Mouse (Mus musculus): ENCODE measurements around the gene Cntnap2. TPM values are rescaled to one million over a fixed set of nuclear protein-coding genes. Genes with fewer than 3 reads are reported as not detected.

Gene Cntnap2
- polyA plus RNA-seq (2016; fragmentation: Nextera tagmentation; extraction: Ambion mirVana), result 0.67 and 1.5 TPM in 2 replicates

GRCm38 (mm10) chr6:45059091-45059490 is at the start of gene Cntnap2:
Gene Cntnap2 (plus strand): TSS chr6:45059357.
- DNase-seq (ENCODE audit: low spot score), result peak; percentile 87
- Histone ChIP-seq H3K4me3 (no peak within 1 kb of the TSS), H3K36me3 (no peaks in the 10 kb centered on the region), H3K27ac (no peak within 1 kb of the TSS), H3K9me3 (replicated peaks) (no peaks in the 10 kb centered on the region), H3K4me1 (peaks cover 3% of the 10 kb centered on the region; the same call in 1 of the 2 replicates), H3K27me3 (ENCODE audit: low read depth, poor library complexity, severe bottlenecking) (peaks cover 20% of the 10 kb centered on the region)
- 7% methylated on average over 8 of the region's 8 CpGs for WGBS

DNA sequence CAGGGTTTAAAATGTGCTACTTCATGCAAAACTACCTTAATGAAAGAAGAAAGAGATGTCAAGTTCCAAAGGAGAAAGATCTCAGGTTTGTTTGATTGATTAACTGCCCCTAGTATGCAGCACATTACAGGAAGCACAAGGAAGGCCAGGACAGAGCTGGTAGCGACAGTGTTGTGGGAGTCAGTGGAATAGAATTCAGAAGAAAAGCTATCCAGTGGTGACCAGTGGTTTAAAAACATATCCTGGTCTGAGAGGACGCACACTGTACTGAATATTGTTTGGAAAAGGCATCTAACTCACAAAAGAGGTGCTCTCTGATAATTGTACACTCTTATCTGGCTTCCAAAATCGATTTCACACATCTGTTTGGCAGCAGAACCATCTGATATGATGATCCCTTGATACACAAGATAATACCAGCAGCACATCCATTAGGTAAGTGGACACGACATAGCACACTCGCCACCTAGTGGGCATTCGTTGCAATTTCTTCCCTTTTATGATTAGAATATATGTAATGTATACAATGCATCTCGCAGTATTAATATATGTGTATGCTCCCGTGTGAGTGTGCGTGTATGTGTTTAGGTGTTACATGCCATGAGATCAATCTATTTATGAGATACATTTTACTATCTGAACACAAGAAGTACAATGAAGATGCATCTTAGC is 33.0 kb upstream of the Cntnap2 start:
- WGBS, result 32% methylated on average over 9 of the region's 9 CpGs
- no peaks in the 10 kb centered on the region for H3K36me3 ChIP-seq
- no peaks in the 10 kb centered on the region for H3K9me3 ChIP-seq (replicated peaks)
- no peaks in the 10 kb centered on the region for H3K4me1 ChIP-seq
- H3K27me3 ChIP-seq (ENCODE audit: low read depth, poor library complexity, severe bottlenecking), result no peaks in the 10 kb centered on the region
- no peak overlapping the region for H3K27ac ChIP-seq
- DNase-seq (ENCODE audit: low spot score), result peak; percentile 34
- H3K4me3 ChIP-seq, result no peak overlapping the region

- DNase-seq (ENCODE audit: low spot score), result no peak
- 67% methylated on average over 1 of the region's 1 CpGs for WGBS
These were observed 19.7 kb upstream of the Cntnap2 start for GRCm38 (mm10) chr6:45039454-45039853.

GRCm38 (mm10) chr6:45059556-45060471 is 657 bp downstream of the Cntnap2 start:
- peaks cover 3% of the 10 kb centered on the region; the same call in 1 of the 2 replicates for H3K4me1 ChIP-seq
- no peak overlapping the region for H3K4me3 ChIP-seq
- H3K27ac ChIP-seq, result no peak overlapping the region
- WGBS, result 2% methylated on average over 36 of the region's 37 CpGs
- H3K27me3 ChIP-seq (ENCODE audit: low read depth, poor library complexity, severe bottlenecking), result peaks cover 20% of the 10 kb centered on the region
- no peaks in the 10 kb centered on the region for H3K36me3 ChIP-seq
- no peaks in the 10 kb centered on the region for H3K9me3 ChIP-seq (replicated peaks)
- DNase-seq (ENCODE audit: low spot score), result peak; percentile 31

More at GRCm38 (mm10) chr6:45039454-45039853, 19.7 kb upstream of the Cntnap2 start:
- H3K36me3 ChIP-seq, result no peaks in the 10 kb centered on the region
- no peaks in the 10 kb centered on the region for H3K9me3 ChIP-seq (replicated peaks)
- H3K27ac ChIP-seq, result no peak overlapping the region
- no peak overlapping the region for H3K4me3 ChIP-seq
- no peaks in the 10 kb centered on the region for H3K4me1 ChIP-seq
- H3K27me3 ChIP-seq (ENCODE audit: low read depth, poor library complexity, severe bottlenecking), result no peaks in the 10 kb centered on the region

- Histone ChIP-seq H3K4me1 (peaks cover 3% of the 10 kb centered on the region; the same call in 1 of the 2 replicates), H3K4me3 (no peak overlapping the region), H3K36me3 (no peaks in the 10 kb centered on the region), H3K27ac (no peak overlapping the region), H3K27me3 (ENCODE audit: low read depth, poor library complexity, severe bottlenecking) (peaks cover 20% of the 10 kb centered on the region), H3K9me3 (replicated peaks) (no peaks in the 10 kb centered on the region)
- no peak for DNase-seq (ENCODE audit: low spot score)
- WGBS, result 80% methylated on average over 5 of the region's 5 CpGs
These were observed 3.2 kb downstream of the Cntnap2 start for GRCm38 (mm10) chr6:45062214-45062997.

DNA sequence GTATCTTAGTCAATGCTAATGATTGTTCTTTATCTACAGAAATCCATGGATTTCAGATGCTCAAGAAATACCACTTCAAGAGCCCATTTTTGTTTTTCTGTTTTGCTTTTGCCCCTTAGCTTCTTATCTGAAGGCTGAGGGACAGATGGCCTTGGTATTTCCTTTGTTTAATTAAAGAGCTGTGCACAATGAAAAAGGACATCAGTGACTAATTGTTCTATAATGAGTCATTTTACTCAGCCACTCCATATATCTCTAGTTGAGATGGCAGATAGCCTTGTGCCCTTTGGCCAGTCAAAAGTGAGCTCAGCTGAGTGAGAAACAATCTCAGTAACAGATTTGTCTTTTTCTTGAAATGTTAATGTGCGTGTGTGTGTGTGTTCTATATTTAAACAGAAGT is 29.1 kb downstream of the Cntnap2 start:
- no peak overlapping the region for H3K27ac ChIP-seq
- H3K36me3 ChIP-seq, result no peaks in the 10 kb centered on the region
- H3K27me3 ChIP-seq (ENCODE audit: low read depth, poor library complexity, severe bottlenecking), result no peaks in the 10 kb centered on the region
- no peaks in the 10 kb centered on the region for H3K4me1 ChIP-seq
- no peak overlapping the region for H3K4me3 ChIP-seq
- no peaks in the 10 kb centered on the region for H3K9me3 ChIP-seq (replicated peaks)
- 91% methylated on average over 1 of the region's 1 CpGs for WGBS
- no peak for DNase-seq (ENCODE audit: low spot score)

DNA sequence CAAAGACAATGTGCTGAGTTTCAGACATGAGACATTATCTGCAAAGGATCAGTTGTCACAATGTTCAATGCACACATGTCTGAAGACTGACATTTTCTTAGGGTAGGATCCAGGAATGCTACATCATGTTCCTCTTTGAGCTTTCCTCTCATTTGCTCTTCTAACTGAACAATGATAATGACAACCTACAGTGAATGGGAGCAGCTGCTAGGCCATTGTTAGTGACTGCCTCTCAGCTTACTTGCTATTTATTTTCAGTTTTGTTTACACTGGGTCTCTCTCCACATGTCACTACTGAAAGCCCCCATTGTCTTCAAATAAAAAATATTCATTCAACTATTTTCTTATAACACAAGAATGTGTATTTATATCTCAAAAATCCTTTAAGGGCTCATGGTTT is 54.5 kb downstream of the Cntnap2 start:
- H3K36me3 ChIP-seq, result no peaks in the 10 kb centered on the region
- no peak for DNase-seq (ENCODE audit: low spot score)
- no peak overlapping the region for H3K4me3 ChIP-seq
- no peaks in the 10 kb centered on the region for H3K4me1 ChIP-seq
- H3K27me3 ChIP-seq (ENCODE audit: low read depth, poor library complexity, severe bottlenecking), result no peaks in the 10 kb centered on the region
- H3K9me3 ChIP-seq (replicated peaks), result no peaks in the 10 kb centered on the region
- no peak overlapping the region for H3K27ac ChIP-seq

DNA sequence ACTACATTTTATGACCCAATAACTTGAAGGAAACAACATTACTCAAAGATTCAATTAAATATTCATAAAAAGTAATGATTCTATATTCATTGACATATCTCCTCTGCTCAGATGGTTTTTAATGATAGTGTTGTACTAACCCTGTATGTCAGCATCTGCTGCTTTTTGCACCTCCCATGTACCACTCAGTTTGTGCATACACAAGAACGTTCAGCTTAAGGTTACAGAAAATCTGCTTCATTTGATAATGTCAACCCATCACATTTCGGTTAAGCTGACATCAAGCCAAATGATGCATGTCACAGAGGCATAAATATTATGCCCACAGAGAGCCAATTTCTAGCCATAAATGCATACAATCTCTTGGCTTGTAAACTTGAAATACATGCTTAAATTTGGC is 85.7 kb downstream of the Cntnap2 start:
- H3K4me3 ChIP-seq, result no peak overlapping the region
- no peaks in the 10 kb centered on the region for H3K27me3 ChIP-seq (ENCODE audit: low read depth, poor library complexity, severe bottlenecking)
- no peaks in the 10 kb centered on the region for H3K4me1 ChIP-seq
- H3K9me3 ChIP-seq (replicated peaks), result no peaks in the 10 kb centered on the region
- WGBS, result 91% methylated on average over 2 of the region's 2 CpGs
- H3K36me3 ChIP-seq, result no peaks in the 10 kb centered on the region
- DNase-seq (ENCODE audit: low spot score), result no peak
- no peak overlapping the region for H3K27ac ChIP-seq

GRCm38 (mm10) chr6:45205039-45205438 is 145.9 kb downstream of the Cntnap2 start:
- Histone ChIP-seq H3K9me3 (replicated peaks) (no peaks in the 10 kb centered on the region), H3K36me3 (no peaks in the 10 kb centered on the region), H3K27ac (no peak overlapping the region), H3K4me1 (no peaks in the 10 kb centered on the region), H3K27me3 (ENCODE audit: low read depth, poor library complexity, severe bottlenecking) (no peaks in the 10 kb centered on the region), H3K4me3 (no peak overlapping the region)
- WGBS, result 87% methylated on average over 2 of the region's 2 CpGs
- DNase-seq (ENCODE audit: low spot score), result no peak

DNA sequence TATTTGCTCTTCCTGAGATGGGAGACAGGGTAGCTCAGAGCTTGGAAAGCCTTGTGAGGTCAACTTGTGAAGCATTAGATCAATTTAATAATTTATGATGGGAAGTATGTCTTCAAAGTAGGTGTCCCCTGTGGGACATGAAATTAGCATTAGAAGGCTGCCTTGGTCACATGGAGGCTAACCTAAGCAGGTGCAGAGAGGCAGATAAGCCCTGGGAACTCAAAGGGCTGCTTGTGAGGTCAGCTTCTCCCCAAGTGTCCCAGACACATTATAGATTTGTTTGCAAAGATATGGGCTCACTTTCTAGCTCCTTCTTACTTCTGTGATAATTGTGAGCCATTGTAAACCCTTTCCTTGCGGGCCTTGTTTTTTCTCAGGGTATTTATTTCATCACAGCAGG is 155.2 kb downstream of the Cntnap2 start:
- no peak for DNase-seq (ENCODE audit: low spot score)
- H3K4me1 ChIP-seq, result no peaks in the 10 kb centered on the region
- H3K27ac ChIP-seq, result no peak overlapping the region
- no peaks in the 10 kb centered on the region for H3K9me3 ChIP-seq (replicated peaks)
- WGBS, result 59% methylated on average over 1 of the region's 1 CpGs
- no peaks in the 10 kb centered on the region for H3K27me3 ChIP-seq (ENCODE audit: low read depth, poor library complexity, severe bottlenecking)
- no peak overlapping the region for H3K4me3 ChIP-seq
- no peaks in the 10 kb centered on the region for H3K36me3 ChIP-seq

- 92% methylated on average over 1 of the region's 1 CpGs for WGBS
- Histone ChIP-seq H3K27me3 (ENCODE audit: low read depth, poor library complexity, severe bottlenecking) (no peaks in the 10 kb centered on the region), H3K4me3 (no peak overlapping the region), H3K36me3 (no peaks in the 10 kb centered on the region), H3K4me1 (no peaks in the 10 kb centered on the region), H3K27ac (no peak overlapping the region), H3K9me3 (replicated peaks) (no peaks in the 10 kb centered on the region)
- DNase-seq (ENCODE audit: low spot score), result no peak
These were observed 169.8 kb downstream of the Cntnap2 start for GRCm38 (mm10) chr6:45229002-45229401.

GRCm38 (mm10) chr6:45232571-45232970 is 173.4 kb downstream of the Cntnap2 start:
- Histone ChIP-seq H3K27me3 (ENCODE audit: low read depth, poor library complexity, severe bottlenecking) (no peaks in the 10 kb centered on the region), H3K27ac (no peak overlapping the region), H3K4me3 (no peak overlapping the region), H3K4me1 (no peaks in the 10 kb centered on the region), H3K36me3 (no peaks in the 10 kb centered on the region), H3K9me3 (replicated peaks) (no peaks in the 10 kb centered on the region)
- WGBS, result 93% methylated on average over 3 of the region's 3 CpGs
- no peak for DNase-seq (ENCODE audit: low spot score)
